In the genomic region with DNA sequence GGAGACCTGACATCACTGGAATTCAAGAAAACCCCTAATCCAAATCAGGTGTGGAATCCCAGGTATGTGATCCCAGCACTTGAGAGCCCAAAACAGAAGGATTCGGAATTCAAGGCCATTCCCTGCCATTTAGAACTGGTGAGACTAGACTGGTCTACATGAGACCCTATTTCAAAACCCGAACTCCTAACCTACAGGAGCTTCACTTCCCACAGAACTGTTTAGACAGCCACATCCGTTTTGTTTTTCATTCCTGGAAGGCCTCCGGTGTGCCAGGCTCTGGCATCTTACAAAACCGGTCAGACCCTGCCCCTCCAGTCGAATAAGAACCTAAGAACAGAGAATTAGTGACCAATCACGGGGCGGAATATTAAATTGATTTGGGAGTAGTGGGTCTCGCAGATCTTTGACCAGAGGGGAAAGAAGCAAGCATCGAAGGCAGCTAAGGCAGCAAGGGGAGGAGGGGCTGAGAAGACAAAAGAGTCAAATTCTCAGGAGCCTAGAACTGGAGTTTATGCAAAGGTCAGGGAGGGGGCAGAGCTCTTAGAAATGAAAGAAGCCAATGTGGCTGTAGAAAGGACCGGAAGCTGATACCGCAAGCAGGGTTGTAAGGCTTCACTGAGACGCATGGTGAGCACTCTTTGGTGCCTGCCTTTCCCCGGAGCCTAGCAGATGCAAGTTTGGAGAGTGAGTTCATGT, we compare ENCODE assay signal across 9 mouse cellular contexts. TPM values are rescaled to one million over a fixed set of nuclear protein-coding genes. Genes with fewer than 3 reads are reported as not detected.
DNase-seq lines count a peak whose midpoint lies in the region; ATAC-seq and TF ChIP-seq lines count a peak whose summit lies in the region.
"Had no signal": no experiment of that assay in that cellular context is flagged by ENCODE, and none has a peak within 500 bp of the region (broad histone marks: within the 10 kb centered on the region; RNA-seq: fewer than 3 reads in every experiment).

No protein-coding gene starts in this region.

- intact Hi-C loops in heart, postnatal 25 days (cut with DNase I), result no loop called here

- H3K9me3 ChIP-seq in heart, embryonic 11.5 days (replicated peaks; ENCODE audit: control insufficient read depth, low read length), result no peaks in the 10 kb centered on the region
- no peaks in the 10 kb centered on the region for H3K9me3 ChIP-seq in liver, embryonic 14.5 days (ENCODE audit: control insufficient read depth, low read length)
- H3K9me3 ChIP-seq: limb, embryonic 15.5 days had no signal

- no peaks in the 10 kb centered on the region for H3K27me3 ChIP-seq in heart, embryonic 11.5 days (ENCODE audit: control insufficient read depth, insufficient read depth, low read length)
- H3K27me3 ChIP-seq in liver, embryonic 14.5 days (ENCODE audit: control insufficient read depth, insufficient read depth, low read length), result no peaks in the 10 kb centered on the region
- H3K27me3 ChIP-seq: limb, embryonic 15.5 days had no signal

- H3K27ac ChIP-seq in heart, embryonic 11.5 days (ENCODE audit: low read depth, low read length), result peak overlapping the region; percentile 6
- peak overlapping the region; percentile 2 for H3K27ac ChIP-seq in liver, embryonic 14.5 days

- peaks cover 14% of the 10 kb centered on the region for H3K4me1 ChIP-seq in heart, embryonic 11.5 days (ENCODE audit: control insufficient read depth, insufficient read depth, low read length)
- H3K4me1 ChIP-seq in liver, embryonic 14.5 days (replicated peaks; ENCODE audit: control insufficient read depth in 2 of 2, insufficient read depth in 2 of 2, low read length in 1 of 2), result peaks cover 40 to 51% of the 10 kb centered on the region in 2 experiments

- no peak for ATAC-seq in heart, embryonic 11.5 days (replicated peaks; ENCODE audit: insufficient number of reproducible peaks, low FRiP score, low TSS enrichment)
- ATAC-seq in liver, embryonic 14.5 days (ENCODE audit: insufficient read depth), result no peak

- DNase-seq in heart, postnatal 25 days (ENCODE audit: low spot score), result no peak
- DNase-seq in urinary bladder, postnatal 14 days (ENCODE audit: low spot score), result peak; percentile 37
- no peak for DNase-seq in urinary bladder, adult 2 months (ENCODE audit: low spot score)
- DNase-seq in liver, embryonic 14.5 days (ENCODE audit: low read depth in 3 of 3, low spot score in 3 of 3), result no peak
- peak; percentile 20 for DNase-seq in thymus, postnatal 4 days
- DNase-seq in retina, embryonic 14.5 days (ENCODE audit: low spot score), result no peak
- no peak for DNase-seq in c-Kit-positive CD71-positive TER-119-positive erythroid progenitor cells, embryonic 14.5 days (ENCODE audit: low spot score)

- no peak overlapping the region for H3K4me3 ChIP-seq in heart, embryonic 11.5 days (ENCODE audit: low read depth, low read length)
- peak overlapping the region in 1 of 2 experiments; percentile 11; a peak in 1 of 4 replicates for H3K4me3 ChIP-seq in liver, embryonic 14.5 days (ENCODE audit: insufficient read depth in 1 of 2, low read depth in 2 of 2, low read length in 2 of 2)

- peak overlapping the region; percentile 13; the same call in 1 of the 2 replicates for H3K9ac ChIP-seq in heart, embryonic 11.5 days (ENCODE audit: low read depth, low read length)
- peak overlapping the region; percentile 23; the same call in 1 of the 2 replicates for H3K9ac ChIP-seq in liver, embryonic 14.5 days (replicated peaks)

- no peaks in the 10 kb centered on the region for H3K36me3 ChIP-seq in heart, embryonic 11.5 days (ENCODE audit: control insufficient read depth, insufficient read depth, low read length)
- peaks cover 16% of the 10 kb centered on the region for H3K36me3 ChIP-seq in liver, embryonic 14.5 days (replicated peaks; ENCODE audit: control insufficient read depth, insufficient read depth, low read depth)
- H3K36me3 ChIP-seq: limb, embryonic 15.5 days had no signal

- H3K4me2 ChIP-seq in heart, embryonic 11.5 days, result peak overlapping the region; percentile 85
- peak overlapping the region; percentile 63 for H3K4me2 ChIP-seq in liver, embryonic 14.5 days (ENCODE audit: low read depth)

- TF ChIP-seq CTCF in liver, embryonic 14.5 days (IDR thresholded peaks at IDR 0.05; ENCODE audit: low read depth), result no peak

- WGBS in heart, embryonic 11.5 days (ENCODE audit: insufficient replicate concordance), result 26% methylated on average over 14 of the region's 14 CpGs
- WGBS in liver, embryonic 14.5 days (ENCODE audit: insufficient replicate concordance), result 25% methylated on average over 14 of the region's 14 CpGs

- no peak for TF ChIP-seq EP300 in liver, embryonic 14.5 days (IDR thresholded peaks at IDR 0.05; ENCODE audit: low read depth)

RNA-seq across cellular contexts. Expression of gene Nudt4, which starts 1.4 kb away (rescaled TPM):
- polyA plus RNA-seq in heart, embryonic 11.5 days (2014; fragmentation: Nextera tagmentation; extraction: Ambion mirVana), result 134 and 147 TPM in 2 replicates
- total RNA-seq in heart, postnatal 25 days (2021), result 100 to 1,000 TPM; 263 to 282 TPM
- 60.3 and 63.6 TPM in 2 replicates for polyA plus RNA-seq in urinary bladder, adult 2 months (2012; rRNA removed)
- 30.0 and 49.7 TPM in 2 replicates for polyA plus RNA-seq in liver, embryonic 14.5 days (2012; rRNA removed)
- 95.5 and 106 TPM in 2 replicates for polyA plus RNA-seq in liver, embryonic 14.5 days (2014; fragmentation: Nextera tagmentation; extraction: Ambion mirVana)

RNA-seq across cellular contexts. Expression of gene Ube2n, which starts 50.4 kb away (rescaled TPM):
- 319 and 322 TPM in 2 replicates for polyA plus RNA-seq in heart, embryonic 11.5 days (2014; fragmentation: Nextera tagmentation; extraction: Ambion mirVana)
- 100 to 1,000 TPM in 1 of 2 experiments, 10 to 100 TPM in 1; 90.3 to 106 TPM for total RNA-seq in heart, postnatal 25 days (2021)
- polyA plus RNA-seq in urinary bladder, adult 2 months (2012; rRNA removed), result 152 and 171 TPM in 2 replicates
- polyA plus RNA-seq in liver, embryonic 14.5 days (2012; rRNA removed), result 50.1 and 78.2 TPM in 2 replicates
- 134 and 137 TPM in 2 replicates for polyA plus RNA-seq in liver, embryonic 14.5 days (2014; fragmentation: Nextera tagmentation; extraction: Ambion mirVana)

Comparison
In these comparisons a context has a peak if more than half of its experiments do, and no peak if none do; other contexts are left out.
1. DNase-seq: peak in urinary bladder, postnatal 14 days (single experiment) and thymus, postnatal 4 days (single experiment); none in heart, postnatal 25 days (single experiment), urinary bladder, adult 2 months (single experiment), liver, embryonic 14.5 days (0 of 3), retina, embryonic 14.5 days (single experiment) and c-Kit-positive CD71-positive TER-119-positive erythroid progenitor cells, embryonic 14.5 days (single experiment).